Mouse (Mus musculus) ES-E14 (cell line): ENCODE data around the gene Jph3. TPM values are rescaled to one million over a fixed set of nuclear protein-coding genes. Genes with fewer than 3 reads are reported as not detected.

Experiments used
- DNase-seq: peaks from one replicate; pipeline ENCODE4 v3.0.0-alpha.2; 2013; ENCODE audit warnings: low read depth, low spot score
- H3K27ac ChIP-seq: 2 replicates; pipeline ENCODE4 v1.5.1; 2012; ENCODE audit warnings: low read depth, mild to moderate bottlenecking, low read length, moderate library complexity, mixed read lengths; ENCODE audit not compliant: poor library complexity, insufficient read depth, severe bottlenecking
- H3K36me3 ChIP-seq: 2 replicates; pipeline ENCODE4 v1.6.1; 2012; ENCODE audit warnings: mild to moderate bottlenecking, low read length, moderate library complexity, mixed read lengths; ENCODE audit not compliant: control insufficient read depth, poor library complexity, insufficient read depth, severe bottlenecking
- H3K4me1 ChIP-seq, 2 experiments: fragments of 150-350 bp in 1 of 2; sonication (generic) in 1 of 2; 2 replicates each; pipeline ENCODE4 v1.6.1; 2012; ENCODE audit warnings: low read length in 2 of 2, mild to moderate bottlenecking in 1 of 2, mixed read lengths in 1 of 2; ENCODE audit not compliant: control insufficient read depth in 2 of 2, insufficient read depth in 2 of 2, poor library complexity in 1 of 2
- H3K4me3 ChIP-seq, 2 experiments: fragments of 150-350 bp in 1 of 2; sonication (generic) in 1 of 2; 2 replicates each; pipeline ENCODE4 v1.5.1; 2012; ENCODE audit warnings: low read length in 2 of 2, low read depth in 1 of 2, mild to moderate bottlenecking in 1 of 2, mixed read lengths in 1 of 2; ENCODE audit not compliant: insufficient read depth in 1 of 2, poor library complexity in 1 of 2, severe bottlenecking in 1 of 2
- H3K9ac ChIP-seq: 2 replicates; pipeline ENCODE4 v1.6.1; 2012; ENCODE audit warnings: low read depth, mild to moderate bottlenecking, low read length, mixed read lengths; ENCODE audit not compliant: poor library complexity, insufficient read depth, severe bottlenecking
- H3K9me3 ChIP-seq: fragments of 150-350 bp; sonication (generic); 2 replicates; pipeline ENCODE4 v1.6.1; 2012; ENCODE audit warnings: low read depth, mild to moderate bottlenecking, low read length; ENCODE audit not compliant: control insufficient read depth, insufficient read depth
- CHD2 ChIP-seq: IDR thresholded peaks from 2 replicates; pipeline ENCODE4 v1.6.1; 2014; ENCODE audit warnings: mild to moderate bottlenecking, low read depth, low read length, inconsistent platforms
- HCFC1 ChIP-seq: IDR thresholded peaks from 2 replicates; pipeline ENCODE4 v1.6.1; 2012; ENCODE audit warnings: low read length, inconsistent platforms, borderline replicate concordance; ENCODE audit not compliant: insufficient read depth
- MAFK ChIP-seq: IDR thresholded peaks from 2 replicates; pipeline ENCODE4 v1.6.1; 2014; ENCODE audit warnings: mild to moderate bottlenecking, low read depth, low read length, inconsistent platforms; ENCODE audit not compliant: insufficient read depth
- ZC3H11A ChIP-seq: IDR thresholded peaks from 2 replicates; pipeline ENCODE4 v1.6.1; 2012; ENCODE audit warnings: low read depth, mild to moderate bottlenecking, inconsistent platforms, low read length, borderline replicate concordance
- ZNF384 ChIP-seq: IDR thresholded peaks from 2 replicates; pipeline ENCODE4 v1.6.1; 2012; ENCODE audit warnings: low read depth, low read length, inconsistent platforms
- in situ Hi-C, 2 experiments: fragments of 600-800 bp; cut with MboI; formaldehyde crosslinking; loops; one replicate each; pipeline ENCODE4 v1.15.1; 2025; ENCODE audit warnings: low sequenced_read_pairs in 2 of 2, inconsistent platforms in 1 of 2; ENCODE audit not compliant: unreplicated experiment in 2 of 2
- total RNA-seq: library from RNA; depleted of rRNA; stranded (reverse); fragments of 300-350 nt; gene quantifications from 2 replicates; pipeline ENCODE4 v1.2.3, GENCODE M21; 2012

Gene Jph3
- total RNA-seq, 1 experiment, result 0.76 TPM

DNA sequence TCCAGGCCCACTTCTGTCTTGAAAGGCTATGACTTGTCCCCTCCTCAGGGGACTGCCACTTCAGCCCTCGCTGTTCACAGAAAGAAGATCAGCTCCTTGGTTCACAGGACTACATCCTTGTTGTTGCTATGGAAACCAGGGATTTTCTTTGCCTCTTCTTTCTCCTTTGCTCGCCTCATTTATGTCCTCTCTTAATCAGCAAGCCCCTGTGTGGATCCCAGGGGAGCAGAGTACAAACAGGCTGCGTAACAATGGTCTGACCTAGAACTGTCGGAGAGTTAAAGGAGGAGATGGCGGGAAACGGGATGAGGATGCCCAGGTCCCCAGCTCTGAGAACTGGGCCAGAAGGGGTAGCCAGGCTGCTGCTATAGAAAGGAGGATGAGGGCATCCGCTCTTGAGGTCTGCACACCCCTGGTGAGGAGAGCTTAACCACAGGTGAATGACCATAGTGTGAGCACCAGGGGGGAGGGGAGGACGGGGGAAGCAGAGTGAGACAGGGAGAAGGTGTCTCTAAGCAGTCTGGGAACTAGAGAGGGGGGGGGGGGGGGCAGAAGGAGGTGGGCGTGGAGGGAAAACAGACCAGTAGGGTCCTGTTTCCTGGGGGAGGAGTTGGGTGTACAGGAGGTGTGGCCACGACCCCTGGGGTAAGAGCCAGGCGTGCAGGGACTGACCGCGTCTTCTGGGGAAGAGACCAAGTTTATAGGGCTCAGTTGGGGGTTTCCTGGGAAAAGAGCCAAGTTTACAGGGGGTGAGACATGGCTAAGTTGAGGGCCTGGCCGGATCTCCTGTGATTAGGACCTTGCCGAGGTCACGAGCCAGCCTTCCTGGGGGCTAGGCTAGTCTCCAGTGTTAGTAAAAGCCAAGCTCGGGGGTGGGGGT lies 31.4 kb upstream of the Jph3 start:
- Histone ChIP-seq H3K27ac (no peak overlapping the region), H3K9ac (no peak overlapping the region), H3K4me3 (peak overlapping the region in 1 of 2 experiments; percentile 50; a peak in 3 of 4 replicates), H3K36me3 (no peaks in the 10 kb centered on the region), H3K9me3 (no peaks in the 10 kb centered on the region), H3K4me1 (peaks cover 0 to 8% of the 10 kb centered on the region in 2 experiments; a peak in 2 of 4 replicates)
- in situ Hi-C loops, result no loop called here
- TF ChIP-seq CHD2, result no peak
- TF ChIP-seq HCFC1, result no peak
- no peak for TF ChIP-seq ZNF384
- TF ChIP-seq ZC3H11A, result no peak
- DNase-seq, result no peak

DNA sequence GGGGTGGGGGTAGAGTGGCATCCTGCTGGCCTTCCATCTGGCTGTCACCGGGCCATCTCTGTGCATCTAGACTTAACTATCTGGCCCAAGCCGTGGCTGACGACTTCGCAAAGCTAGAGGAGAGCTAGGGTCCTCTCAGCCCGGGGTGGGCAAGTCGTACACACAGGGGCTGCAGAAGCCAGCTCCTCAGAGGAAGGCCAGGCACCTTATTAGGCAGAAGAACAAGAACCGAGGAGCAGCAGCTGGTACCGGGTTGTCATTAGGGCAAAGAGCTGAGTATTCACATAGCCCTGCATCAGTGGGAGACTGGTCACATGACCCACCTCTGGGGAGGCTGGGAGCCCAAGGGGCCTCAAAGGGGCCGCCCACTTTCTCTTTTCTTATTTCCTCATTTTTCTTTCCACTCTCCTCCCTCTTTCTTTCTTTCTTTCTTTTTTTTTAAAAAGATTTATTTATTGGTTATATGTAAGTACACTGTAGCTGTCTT lies 30.8 kb upstream of the Jph3 start:
- in situ Hi-C loops, result no loop called here

DNA sequence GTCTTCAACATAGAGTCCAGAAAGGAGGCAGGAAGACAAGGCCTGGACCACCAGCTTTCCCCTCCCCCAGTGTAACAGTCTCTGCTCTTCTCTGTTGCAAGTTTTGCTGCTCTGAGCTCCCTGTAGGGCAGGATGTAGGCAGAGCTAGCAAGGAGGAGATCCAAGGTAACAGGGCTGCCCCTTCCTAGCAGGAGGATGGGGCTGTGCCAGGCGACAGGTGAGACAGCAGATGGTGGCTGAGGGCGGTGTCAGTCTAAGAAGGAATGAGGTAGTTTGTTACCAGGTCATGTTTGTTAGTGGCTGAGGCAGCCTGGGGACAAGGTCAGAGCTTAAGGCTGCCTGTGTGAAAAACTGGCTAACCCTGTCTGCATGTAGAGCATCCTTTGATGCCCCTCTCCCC lies 29.5 kb upstream of the Jph3 start:
- H3K9ac ChIP-seq, result no peak overlapping the region
- no peaks in the 10 kb centered on the region for H3K9me3 ChIP-seq
- no peak overlapping the region for H3K4me3 ChIP-seq
- DNase-seq, result no peak
- H3K27ac ChIP-seq, result no peak overlapping the region
- peaks cover 0 to 3% of the 10 kb centered on the region in 2 experiments; a peak in 1 of 4 replicates for H3K4me1 ChIP-seq
- in situ Hi-C loops, result no loop called here
- TF ChIP-seq MAFK, result no peak
- TF ChIP-seq HCFC1, result no peak
- no peak for TF ChIP-seq ZNF384
- TF ChIP-seq ZC3H11A, result no peak
- no peak for TF ChIP-seq CHD2
- no peaks in the 10 kb centered on the region for H3K36me3 ChIP-seq

More for the DNA sequence above, 30.8 kb upstream of the Jph3 start:
- no peak for DNase-seq
- Histone ChIP-seq H3K4me1 (peaks cover 0 to 5% of the 10 kb centered on the region in 2 experiments; a peak in 2 of 4 replicates), H3K9me3 (no peaks in the 10 kb centered on the region), H3K9ac (no peak overlapping the region), H3K4me3 (peak overlapping the region in 1 of 2 experiments; percentile 50; a peak in 2 of 4 replicates), H3K27ac (no peak overlapping the region), H3K36me3 (no peaks in the 10 kb centered on the region)
- TF ChIP-seq MAFK (no peak), CHD2 (no peak), ZC3H11A (no peak)

DNA sequence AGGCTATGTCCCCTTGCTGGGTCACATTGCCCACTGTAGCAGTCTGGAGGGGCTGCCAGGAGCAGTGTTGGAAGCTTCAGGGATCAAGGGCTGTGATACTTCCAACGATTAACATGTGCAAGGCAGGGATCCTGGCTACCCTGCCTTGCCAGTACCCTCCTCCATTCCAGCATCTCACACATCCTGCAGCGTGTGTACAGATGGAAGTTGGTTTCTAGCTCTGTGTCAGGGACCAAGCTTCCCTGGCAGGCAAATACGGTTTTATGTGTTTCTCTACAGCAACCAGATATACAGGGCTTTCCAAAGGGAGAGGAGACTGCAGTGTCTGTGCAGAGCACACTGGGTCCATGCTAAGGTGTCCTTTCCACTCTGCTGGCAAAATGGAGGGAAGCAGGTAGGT lies 24.2 kb upstream of the Jph3 start:
- in situ Hi-C loops, result no loop called here
- TF ChIP-seq ZNF384 (no peak), CHD2 (no peak), HCFC1 (no peak), MAFK (no peak), ZC3H11A (no peak)
- DNase-seq, result no peak
- 0 out of 4 replicates have a peak, but pooled peaks cover 0 to 4% of the 10 kb centered on the region in 2 experiments for H3K4me1 ChIP-seq
- no peak overlapping the region for H3K4me3 ChIP-seq
- peak overlapping the region; percentile 22; the same call in 1 of the 2 replicates for H3K27ac ChIP-seq
- H3K36me3 ChIP-seq, result no peaks in the 10 kb centered on the region
- H3K9ac ChIP-seq, result no peak overlapping the region
- no peaks in the 10 kb centered on the region for H3K9me3 ChIP-seq
